Mouse (Mus musculus) liver, embryonic 11.5 days (tissue): ENCODE results near the gene Olfr47. TPM values are rescaled to one million over a fixed set of nuclear protein-coding genes. Genes with fewer than 3 reads are reported as not detected.

Source experiments
- polyA plus RNA-seq: library from polyadenylated mRNA; unstranded; fragments of >200 nt; fragmentation: Nextera tagmentation; extraction: Ambion mirVana; gene quantifications from 2 replicates; pipeline ENCODE4 v1.2.1, GENCODE M21; 2014

Gene Olfr47
- polyA plus RNA-seq, 1 experiment from 2014 or later, result not detected

Other genes with a start within 250 kb of the Olfr47 start
- gene Olfr441, start 125.2 kb upstream of the Olfr47 start, polyA plus RNA-seq, result not detected in 2 replicates
- gene Olfr237-ps1, start 85.0 kb upstream of the Olfr47 start, polyA plus RNA-seq, result not detected in 2 replicates
- gene Olfr437, start 68.2 kb upstream of the Olfr47 start, polyA plus RNA-seq, result not detected in 2 replicates
- not detected in 2 replicates for gene Olfr13, start 59.4 kb upstream of the Olfr47 start, polyA plus RNA-seq
- not detected in 2 replicates for gene Olfr435, start 34.4 kb upstream of the Olfr47 start, polyA plus RNA-seq
- not detected in 2 replicates for gene Olfr434, start 18.5 kb upstream of the Olfr47 start, polyA plus RNA-seq
- gene Arhgef5, start 34.1 kb downstream of the Olfr47 start, polyA plus RNA-seq, result 3.1 and 3.8 TPM in 2 replicates
- not detected in 2 replicates for gene Nobox, start 78.0 kb downstream of the Olfr47 start, polyA plus RNA-seq